Mouse (Mus musculus) layer of hippocampus, adult 2 months (tissue): ENCODE data around the gene Olfr119. TPM values are rescaled to one million over a fixed set of nuclear protein-coding genes. Genes with fewer than 3 reads are reported as not detected.
"Not testable (repeated sequence)": the region's sequence is repeated elsewhere in the genome, so short reads cannot be mapped to it uniquely, and the experiment has no call there.

Experiments used
- DNase-seq, 2 experiments: peaks; one replicate each; pipeline ENCODE4 v3.0.0; 2022; ENCODE audit warnings: low spot score in 2 of 2
- H3K27ac ChIP-seq: fragments of 200-600 bp; 2 replicates; pipeline ENCODE4 v1.8.1; 2022
- H3K4me3 ChIP-seq: fragments of 200-600 bp; 2 replicates; pipeline ENCODE4 v1.8.1; 2022; ENCODE audit warnings: mild to moderate bottlenecking
- CTCF ChIP-seq: fragments of 200-600 bp; conservative IDR thresholded peaks from 2 replicates; pipeline ENCODE4 v1.8.1; 2022; ENCODE audit warnings: antibody characterized with exemption, mild to moderate bottlenecking, moderate library complexity
- long read RNA-seq, 2 experiments: library from polyadenylated mRNA; stranded (forward); transcript quantifications; one replicate each; pipeline ENCODE4 v2.0.0; 2021; ENCODE audit warnings: borderline mapping rate in 2 of 2
- total RNA-seq, 2 experiments: library from RNA; stranded (reverse); gene quantifications; 2 replicates each; pipeline ENCODE4 v1.2.3; 2021

The Olfr119 gene
- total RNA-seq, result not detected
- long read RNA-seq, experiment 1, result 0 reads
- long read RNA-seq, experiment 2, result 0 reads

DNA sequence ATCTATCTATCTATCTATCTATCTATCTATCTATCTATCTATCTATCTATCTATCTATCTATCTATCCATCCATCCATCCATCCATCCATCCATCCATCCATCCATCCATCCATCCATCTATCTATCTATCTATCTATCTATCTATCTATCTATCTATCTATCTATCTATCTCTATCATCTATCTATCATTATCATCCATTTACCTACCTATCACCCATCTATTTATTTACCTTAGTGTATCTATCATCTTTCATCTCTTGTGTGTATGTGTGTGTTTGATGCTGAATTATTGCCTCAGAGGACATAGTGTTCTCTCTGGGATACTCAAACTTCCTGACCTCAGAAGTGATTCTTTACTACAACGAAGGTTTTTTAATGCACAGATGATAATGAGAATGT, at the start of gene Olfr119:
Gene Olfr119, plus strand, starts transcription at position 301 of the 400 bp plus-strand sequence.
- H3K4me3 ChIP-seq, H3K27ac ChIP-seq, DNase-seq: not testable (repeated sequence)

DNA sequence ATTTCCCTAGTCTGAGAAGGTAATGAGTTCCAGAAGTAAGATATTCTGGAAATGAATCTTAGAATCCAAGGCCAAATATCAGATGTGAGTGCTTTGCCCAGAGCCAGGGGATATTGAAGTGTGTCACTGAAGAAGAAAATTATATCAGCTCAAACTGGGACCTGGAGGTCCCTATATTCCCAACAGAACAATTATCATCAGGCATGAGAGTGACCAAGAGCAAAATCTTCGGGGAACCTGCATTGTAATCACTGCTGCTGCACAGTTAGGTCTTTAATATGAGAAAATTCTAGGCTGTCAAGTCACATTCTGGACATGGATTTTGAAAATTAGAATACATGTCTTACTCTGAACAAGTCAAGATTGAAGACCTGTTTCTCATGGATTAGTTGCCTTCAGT, 32.7 kb upstream of the Olfr119 start, which contains the start of gene Olfr117:
Gene Olfr117, minus strand, starts transcription at position 101 of the 400 bp plus-strand sequence.
- no peak for DNase-seq
- TF ChIP-seq CTCF, result no peak

DNA sequence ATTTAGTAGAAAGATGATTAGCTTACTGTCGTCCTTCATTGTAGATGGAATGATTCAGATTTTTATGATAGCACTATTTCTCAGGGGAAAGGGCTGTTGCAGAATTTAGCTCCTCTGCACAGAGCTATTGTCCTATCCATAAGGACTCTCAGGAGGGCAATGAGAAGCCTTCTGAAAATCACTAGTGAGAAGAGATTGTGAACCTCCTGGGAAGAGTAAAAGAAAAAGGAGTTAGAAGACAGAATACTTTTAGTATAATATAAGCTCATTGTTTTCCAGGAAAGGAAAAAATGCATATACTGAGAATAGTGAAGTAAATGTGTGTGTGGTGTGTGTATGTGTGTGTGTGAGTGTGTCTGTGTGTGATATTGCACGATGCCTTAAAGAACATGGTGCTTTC, 29.7 kb upstream of the Olfr119 start, which contains the start of gene Olfr118:
Gene Olfr118, plus strand, starts transcription at position 301 of the 400 bp plus-strand sequence.
- TF ChIP-seq CTCF, result no peak
- no peak for DNase-seq
- Histone ChIP-seq H3K4me3 (no peak within 1 kb of the TSS), H3K27ac (no peak within 1 kb of the TSS)

More for the DNA sequence above, 32.7 kb upstream of the Olfr119 start, which contains the start of gene Olfr117:
- H3K27ac ChIP-seq, result no peak within 1 kb of the TSS
- no peak within 1 kb of the TSS for H3K4me3 ChIP-seq

DNA sequence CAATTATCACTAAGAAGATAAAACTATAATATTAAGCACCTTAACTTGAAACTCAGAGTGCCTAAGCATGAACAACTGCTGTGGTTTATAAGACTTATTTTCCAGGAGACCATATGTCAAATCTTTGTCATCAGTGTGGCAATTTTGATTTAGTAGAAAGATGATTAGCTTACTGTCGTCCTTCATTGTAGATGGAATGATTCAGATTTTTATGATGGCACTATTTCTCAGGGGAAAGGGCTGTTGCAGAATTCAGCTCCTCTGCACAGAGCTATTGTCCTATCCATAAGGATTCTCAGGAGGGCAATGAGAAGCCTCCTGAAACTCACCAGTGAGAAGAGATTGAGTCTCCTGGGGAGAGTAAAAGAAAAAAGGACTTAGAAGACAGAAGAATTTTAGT, 25.1 kb downstream of the Olfr119 start, which contains the start of gene Olfr120:
Gene Olfr120, plus strand, starts transcription at position 301 of the 400 bp plus-strand sequence.
- Histone ChIP-seq H3K4me3 (no peak within 1 kb of the TSS), H3K27ac (no peak within 1 kb of the TSS)
- DNase-seq, result no peak
- TF ChIP-seq CTCF, result no peak

DNA sequence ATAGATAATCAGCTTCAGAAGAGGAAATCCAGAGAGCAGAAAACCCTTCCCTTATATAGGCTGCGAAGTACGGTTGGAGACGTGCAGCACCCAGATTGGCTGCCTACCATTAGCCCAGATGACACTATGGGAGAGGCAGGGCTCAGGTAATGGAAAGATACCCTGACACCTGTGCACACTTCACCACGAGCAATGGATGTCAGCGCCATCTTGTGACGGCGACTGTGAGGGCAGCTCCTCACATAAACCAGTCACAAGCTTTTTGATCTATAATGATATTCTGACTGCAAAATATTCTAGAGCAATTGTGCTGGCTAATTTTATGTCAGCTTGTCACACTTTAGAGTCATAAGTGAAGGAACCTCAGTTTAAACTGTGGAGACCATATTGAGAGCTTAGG, 41.7 kb downstream of the Olfr119 start:
- TF ChIP-seq CTCF, result no peak
- H3K4me3 ChIP-seq, result no peak overlapping the region
- H3K27ac ChIP-seq, result no peak overlapping the region
- DNase-seq, result no peak

Other genes with a start within 250 kb of the Olfr119 start
- not detected for gene Olfr109, start 237.6 kb upstream of the Olfr119 start, total RNA-seq
- not detected for gene H2-M2, start 213.0 kb upstream of the Olfr119 start, total RNA-seq
- not detected for gene Olfr110, start 204.1 kb upstream of the Olfr119 start, total RNA-seq
- not detected for gene Olfr111, start 188.5 kb upstream of the Olfr119 start, total RNA-seq
- not detected for gene Olfr112, start 127.1 kb upstream of the Olfr119 start, total RNA-seq
- gene Olfr113, start 118.9 kb upstream of the Olfr119 start, total RNA-seq, result not detected
- gene Olfr114, start 103.8 kb upstream of the Olfr119 start, total RNA-seq, result not detected
- gene Olfr115, start 69.5 kb upstream of the Olfr119 start, total RNA-seq, result not detected
- gene Olfr116, start 69.4 kb upstream of the Olfr119 start, total RNA-seq, result not detected
- not detected for gene Olfr117, start 32.8 kb upstream of the Olfr119 start, total RNA-seq
- not detected for gene Olfr118, start 29.6 kb upstream of the Olfr119 start, total RNA-seq
- not detected for gene Olfr120, start 25.2 kb downstream of the Olfr119 start, total RNA-seq
- not detected for gene Olfr121, start 52.3 kb downstream of the Olfr119 start, total RNA-seq
- gene Olfr122, start 72.0 kb downstream of the Olfr119 start, total RNA-seq, result not detected
- not detected for gene Olfr123, start 97.0 kb downstream of the Olfr119 start, total RNA-seq
- gene Olfr124, start 103.3 kb downstream of the Olfr119 start, total RNA-seq, result not detected
- not detected for gene Olfr125, start 136.4 kb downstream of the Olfr119 start, total RNA-seq
- gene Olfr126, start 150.9 kb downstream of the Olfr119 start, total RNA-seq, result not detected
- gene Olfr127, start 203.9 kb downstream of the Olfr119 start, total RNA-seq, result not detected
- not detected for gene Olfr128, start 224.0 kb downstream of the Olfr119 start, total RNA-seq